Mouse (Mus musculus) inflammation-experienced regulatory T-cells, adult 6 months (primary cell): ENCODE results near the gene Il20. TPM values are rescaled to one million over a fixed set of nuclear protein-coding genes. Genes with fewer than 3 reads are reported as not detected.

Experiments
- ATAC-seq: one replicate; pipeline ENCODE4 v1.8.0; 2017
- polyA plus RNA-seq, 3 experiments: library from polyadenylated mRNA; unstranded; fragments of 100-300 nt; shearing (Covaris generic); gene quantifications; one replicate each; pipeline ENCODE4 v1.2.1; 2017

The Il20 gene
- not detected for polyA plus RNA-seq

- no peak for ATAC-seq
Observed at GRCm38 (mm10) chr1:130911401-130912010, at the start of gene Il20. Gene Il20, minus strand, starts transcription at chr1:130911451.

DNA sequence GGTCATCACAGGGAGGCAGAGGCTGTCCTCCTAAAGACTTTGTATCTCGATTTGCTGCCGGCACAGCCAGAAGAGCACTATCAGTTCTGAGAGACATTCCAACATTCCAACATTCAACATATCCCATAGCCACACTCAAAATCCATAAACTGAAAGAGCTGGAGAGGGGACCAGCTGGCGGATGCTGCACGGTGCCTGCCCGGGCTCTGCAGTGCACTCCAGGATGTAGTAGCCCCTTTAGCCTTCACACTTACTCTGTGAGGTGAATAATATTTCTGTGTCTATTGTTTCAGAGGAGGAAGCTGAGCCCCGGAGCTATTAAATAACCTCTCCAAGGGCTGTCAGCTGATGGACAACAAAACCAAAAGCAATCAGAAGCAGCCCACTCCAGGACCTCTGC, 35.7 kb upstream of the Il20 start:
- no peak for ATAC-seq

DNA sequence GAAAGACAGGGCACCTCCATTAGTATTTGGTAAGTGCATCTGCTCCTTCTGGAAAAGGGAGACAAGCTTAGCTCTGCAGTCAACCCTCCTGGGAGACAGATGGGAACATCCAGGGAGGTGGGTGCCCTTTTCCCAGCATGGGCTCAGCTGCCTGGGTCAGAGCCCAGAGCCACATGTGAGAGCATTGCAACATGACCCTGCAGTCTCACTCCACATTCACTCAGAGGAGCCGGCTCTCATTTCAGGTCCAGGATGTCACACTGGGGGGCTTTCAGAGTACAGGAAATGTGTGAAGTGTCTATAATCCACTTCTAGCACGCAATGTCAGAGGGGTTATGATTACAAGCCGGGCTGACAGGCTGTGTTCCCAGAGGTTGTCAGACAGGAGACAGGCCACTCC, 30.6 kb upstream of the Il20 start:
- ATAC-seq, result no peak

- no peak for ATAC-seq
Observed at GRCm38 (mm10) chr1:130940065-130940687, 28.9 kb upstream of the Il20 start, which contains the start of gene Il19. Gene Il19, minus strand, starts transcription at chr1:130940115.

DNA sequence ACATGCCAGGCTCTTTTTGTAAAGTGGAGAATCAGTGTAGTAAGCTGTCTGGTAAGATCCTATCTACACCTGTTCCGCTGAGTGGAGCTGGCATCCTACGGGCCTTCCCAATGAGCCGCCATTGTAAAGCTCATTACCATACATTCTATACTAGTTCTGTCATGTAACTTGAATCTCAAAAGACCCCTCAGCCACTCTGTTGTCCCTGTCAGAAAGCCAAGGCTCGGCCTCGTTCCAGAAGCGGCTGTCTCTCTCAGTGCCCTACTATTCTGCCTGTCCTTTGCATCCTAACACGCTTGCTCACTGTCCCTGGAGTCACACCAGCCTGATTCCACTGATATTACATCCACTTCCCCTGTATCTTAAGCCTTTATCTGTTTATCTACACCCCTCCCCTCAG, 26.9 kb upstream of the Il20 start:
- ATAC-seq, result no peak

DNA sequence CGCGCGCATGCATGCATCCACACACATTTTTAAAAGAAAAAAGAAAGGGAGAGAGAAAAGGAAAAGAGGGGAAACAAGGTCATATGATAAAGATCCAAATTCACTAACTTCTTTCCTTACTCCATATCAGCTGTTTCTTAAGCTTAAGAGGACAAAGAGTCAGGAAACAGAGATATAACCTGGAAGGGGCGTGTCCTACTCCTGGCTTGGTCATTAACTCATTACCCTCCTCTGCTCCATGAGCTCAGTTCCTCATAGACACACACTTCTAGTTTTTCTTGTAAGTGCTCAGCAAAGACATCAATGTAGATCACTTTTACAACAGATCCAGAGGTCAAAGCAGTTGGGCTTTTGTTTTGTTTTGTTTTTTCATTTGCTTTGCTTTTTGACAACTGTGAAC, 25.9 kb upstream of the Il20 start:
- no peak for ATAC-seq

- no peak for ATAC-seq
Observed at GRCm38 (mm10) chr1:130936351-130936750, 25.1 kb upstream of the Il20 start.

DNA sequence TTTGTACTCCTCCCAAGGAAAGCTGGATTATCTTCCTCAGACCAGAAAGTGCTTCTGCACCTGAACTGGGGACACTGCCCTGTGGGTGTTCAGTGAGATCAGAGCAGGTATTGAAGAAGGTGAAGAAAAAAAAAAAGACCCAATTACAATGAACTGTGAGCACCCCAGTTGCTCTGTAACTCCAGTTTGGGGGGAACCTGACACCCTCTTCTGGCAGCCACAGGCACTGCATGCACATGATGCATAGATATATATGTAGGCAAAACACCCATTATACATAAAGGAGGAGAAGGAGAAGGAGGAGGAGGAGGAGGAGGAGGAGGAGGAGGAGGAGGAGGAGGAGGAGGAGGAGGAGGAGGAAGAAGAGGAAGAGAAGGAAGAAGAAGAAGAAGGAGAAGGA, 15.2 kb upstream of the Il20 start:
- ATAC-seq, result no peak

- ATAC-seq, result no peak
Observed at GRCm38 (mm10) chr1:130918323-130918980, 7.2 kb upstream of the Il20 start.

DNA sequence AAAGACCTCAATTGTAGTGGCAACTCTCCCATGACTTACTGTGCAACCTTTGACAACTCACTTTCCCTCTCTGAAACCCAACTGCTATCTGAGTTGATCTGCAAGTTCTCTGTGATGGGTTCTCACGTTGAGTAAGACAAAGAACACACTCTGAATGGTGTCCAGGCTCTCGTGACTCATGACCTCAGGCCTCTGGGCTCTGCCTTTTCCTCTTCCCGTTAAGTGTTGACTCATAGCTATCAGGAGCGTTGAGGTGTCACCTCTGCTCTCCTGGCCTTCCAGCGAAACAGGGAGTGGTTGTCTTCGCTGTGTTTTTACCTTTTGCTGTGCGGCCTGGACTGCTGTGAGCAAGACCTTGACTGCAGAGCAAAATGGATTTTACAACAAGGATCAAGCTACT, 8.7 kb downstream of the Il20 start:
- ATAC-seq, result no peak

GRCm38 (mm10) chr1:130894468-130894867, 16.8 kb downstream of the Il20 start:
- no peak for ATAC-seq

GRCm38 (mm10) chr1:130893329-130894040, 17.8 kb downstream of the Il20 start:
- ATAC-seq, result no peak

DNA sequence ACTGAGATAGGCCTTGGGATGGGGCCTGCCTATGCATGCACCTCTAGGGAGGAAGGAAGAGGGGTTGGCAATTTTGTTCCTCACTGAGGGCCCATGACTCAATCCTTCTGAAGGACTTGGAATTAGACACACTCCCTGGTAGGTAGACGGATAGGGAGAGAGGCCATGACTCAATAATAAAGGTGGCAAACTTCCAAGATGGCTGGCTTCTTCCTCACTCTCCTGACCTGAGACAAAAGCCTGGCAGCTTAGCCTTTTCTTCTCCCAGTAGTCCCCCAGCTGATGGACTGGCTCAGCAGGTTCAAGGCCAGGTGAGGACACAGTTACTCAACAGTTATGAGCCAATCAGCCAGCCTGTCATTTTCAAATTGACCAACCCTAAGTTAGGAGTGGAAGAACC, 18.8 kb downstream of the Il20 start:
- ATAC-seq, result no peak

GRCm38 (mm10) chr1:130887354-130887753, 23.9 kb downstream of the Il20 start, which contains the start of gene Il24:
Gene Il24, minus strand, starts transcription at chr1:130887454.
- ATAC-seq, result no peak

DNA sequence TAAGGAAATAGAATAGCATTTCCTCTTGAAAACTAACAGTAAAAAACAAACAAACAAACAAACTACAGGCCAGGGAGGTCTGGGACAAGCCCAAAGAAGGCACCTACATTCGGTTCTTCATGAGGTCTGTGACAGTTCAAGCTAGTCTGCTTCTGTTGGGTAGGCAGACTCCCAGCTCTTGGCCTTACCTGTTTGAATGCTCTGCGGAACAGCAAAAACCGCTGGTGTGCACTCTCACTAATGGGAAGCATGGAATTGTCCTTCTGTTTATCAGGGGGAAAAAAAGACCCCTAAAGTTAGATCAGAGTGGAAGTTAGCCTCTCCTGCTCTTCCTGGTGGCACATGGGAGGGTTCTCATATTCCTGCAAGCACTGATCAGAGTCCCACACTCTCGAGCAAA, 28.1 kb downstream of the Il20 start:
- no peak for ATAC-seq

DNA sequence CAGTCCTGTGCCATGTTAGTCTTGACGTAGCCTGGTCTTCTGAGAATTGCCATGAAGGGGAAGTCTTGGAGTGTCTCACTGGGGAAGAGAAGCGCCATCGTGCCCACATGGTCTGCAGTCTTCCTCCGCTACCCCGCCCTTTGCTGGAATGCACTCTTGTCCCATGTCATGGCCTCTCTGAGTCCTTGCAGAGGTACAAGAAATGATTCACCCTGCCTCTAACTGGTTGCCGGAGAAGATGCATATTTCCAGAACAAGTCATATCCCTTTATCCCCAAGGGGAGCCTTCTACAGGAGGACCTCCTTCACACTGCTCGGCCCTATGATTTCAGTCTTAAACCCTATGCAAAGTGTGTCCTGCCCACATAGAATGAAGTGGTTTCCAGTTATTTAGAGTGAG, 31.3 kb downstream of the Il20 start:
- no peak for ATAC-seq

DNA sequence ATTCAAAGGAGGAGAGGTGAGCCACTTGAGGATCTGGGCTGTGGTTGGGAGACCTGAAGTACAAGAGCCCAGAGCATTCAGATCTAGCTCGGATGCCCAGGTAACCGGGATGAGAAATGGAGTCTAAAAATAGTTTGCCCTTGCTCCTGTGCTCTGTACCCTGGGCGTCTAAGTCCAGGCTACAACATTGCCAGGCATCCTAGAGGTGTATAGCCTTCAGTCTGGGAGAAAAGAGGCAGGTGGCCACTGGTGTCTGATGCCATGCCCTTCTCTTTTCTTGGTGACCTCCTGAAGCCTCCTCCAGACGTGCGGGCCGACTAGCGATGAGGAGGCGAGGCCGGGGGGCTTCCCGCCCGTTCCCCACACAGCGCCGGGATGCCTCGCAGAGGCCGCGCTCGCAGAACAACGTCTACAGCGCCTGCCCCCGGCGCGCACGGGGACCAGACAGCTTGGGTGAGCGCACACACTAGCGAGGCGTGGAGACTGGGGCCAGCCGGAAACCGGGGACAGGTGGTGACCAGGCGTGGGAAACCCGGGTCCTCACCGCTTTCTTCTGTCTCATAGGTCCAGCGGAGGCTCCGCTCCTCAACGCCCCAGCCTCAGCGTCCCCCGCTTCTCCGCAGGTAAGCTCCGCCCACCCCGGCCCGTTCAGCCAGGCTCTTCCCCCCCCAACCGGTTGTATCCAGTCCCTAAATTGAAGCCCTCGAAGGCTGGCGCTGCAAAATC, 33.2 kb downstream of the Il20 start:
- peak; percentile 67 for ATAC-seq

DNA sequence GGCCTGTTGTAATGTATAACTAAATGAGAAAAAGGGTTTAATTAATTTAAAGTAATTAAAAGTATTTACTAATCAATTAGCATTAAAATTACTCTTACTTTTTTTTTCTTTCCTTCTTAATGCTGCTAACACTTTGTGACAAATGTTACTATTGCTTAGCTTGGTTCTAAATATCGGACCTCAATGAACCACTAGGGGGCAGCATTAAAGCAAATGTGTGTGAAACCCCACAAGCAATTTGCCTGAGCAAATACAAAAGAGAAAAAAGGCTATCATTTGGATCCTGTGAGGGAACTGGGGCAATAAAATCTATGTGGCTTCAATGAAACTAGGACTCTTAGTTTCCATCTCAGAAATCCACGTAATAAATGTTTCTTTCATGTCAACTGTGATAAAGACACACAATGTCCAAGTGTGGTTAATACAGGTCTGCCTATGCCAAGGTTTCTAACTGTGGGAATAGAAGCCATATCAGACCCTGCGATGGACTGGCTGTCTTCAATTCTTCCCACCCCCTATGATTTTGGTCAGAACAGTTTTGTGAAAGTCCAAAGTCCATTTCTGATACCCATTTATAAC, 34.2 kb downstream of the Il20 start:
- peak; percentile 37 for ATAC-seq

GRCm38 (mm10) chr1:130875910-130876309, 35.3 kb downstream of the Il20 start:
- ATAC-seq, result no peak

GRCm38 (mm10) chr1:130875139-130875538, 36.1 kb downstream of the Il20 start:
- peak; percentile 30 for ATAC-seq

DNA sequence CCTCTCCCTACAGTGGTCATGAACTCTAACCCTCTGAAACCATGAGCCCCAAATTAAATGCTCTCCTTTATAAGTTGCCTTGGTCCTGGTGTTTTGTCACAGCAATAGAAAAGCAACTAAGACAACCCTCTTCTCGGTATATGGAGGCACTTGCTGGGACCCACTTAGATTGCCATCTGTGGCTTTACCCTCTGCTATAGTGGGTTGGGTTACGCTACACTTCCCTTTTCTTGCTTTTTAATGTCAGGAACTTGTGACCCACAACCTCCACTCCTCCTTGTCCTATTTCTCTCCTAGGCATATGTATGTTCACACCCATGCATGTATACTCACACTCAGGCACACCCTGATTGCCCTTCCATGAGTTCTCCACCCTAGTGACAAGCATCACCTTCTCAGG, 38.3 kb downstream of the Il20 start:
- ATAC-seq, result no peak

- ATAC-seq, result no peak
Observed at GRCm38 (mm10) chr1:130865541-130866221, 45.6 kb downstream of the Il20 start, which contains the start of gene Fcmr. Gene Fcmr, plus strand, starts transcription at chr1:130865669.
